Mouse (Mus musculus) bone marrow, adult 2 months (tissue): ENCODE data around the gene Sspn.

Experiments
- CTCF ChIP-seq: fragments of 200-500 bp; IDR thresholded peaks from 2 replicates; pipeline ENCODE4 v1.5.1; 2011; ENCODE audit warnings: low read length, control low read depth; ENCODE audit not compliant: control insufficient read depth, insufficient read depth
- POLR2A ChIP-seq: fragments of 200-500 bp; IDR thresholded peaks from 2 replicates; pipeline ENCODE4 v1.6.1; 2011; ENCODE audit warnings: low read depth, mild to moderate bottlenecking, control low read depth, low read length, borderline replicate concordance; ENCODE audit not compliant: control insufficient read depth

GRCm38 (mm10) chr6:145974766-145975165, 43.3 kb downstream of the Sspn start:
- TF ChIP-seq CTCF (no peak), POLR2A (no peak)
